Mouse (Mus musculus) Muller cell, postnatal 12 days (primary cell): ENCODE measurements around the gene Myadml2.
A peak's percentile ranks its signal among the peaks of the same experiment; 100 is the strongest.

Experiments
- DNase-seq: peaks from one replicate; pipeline ENCODE4 v3.0.0-alpha.2; 2015; ENCODE audit errors: inconsistent ontology term

Gene Myadml2

DNA sequence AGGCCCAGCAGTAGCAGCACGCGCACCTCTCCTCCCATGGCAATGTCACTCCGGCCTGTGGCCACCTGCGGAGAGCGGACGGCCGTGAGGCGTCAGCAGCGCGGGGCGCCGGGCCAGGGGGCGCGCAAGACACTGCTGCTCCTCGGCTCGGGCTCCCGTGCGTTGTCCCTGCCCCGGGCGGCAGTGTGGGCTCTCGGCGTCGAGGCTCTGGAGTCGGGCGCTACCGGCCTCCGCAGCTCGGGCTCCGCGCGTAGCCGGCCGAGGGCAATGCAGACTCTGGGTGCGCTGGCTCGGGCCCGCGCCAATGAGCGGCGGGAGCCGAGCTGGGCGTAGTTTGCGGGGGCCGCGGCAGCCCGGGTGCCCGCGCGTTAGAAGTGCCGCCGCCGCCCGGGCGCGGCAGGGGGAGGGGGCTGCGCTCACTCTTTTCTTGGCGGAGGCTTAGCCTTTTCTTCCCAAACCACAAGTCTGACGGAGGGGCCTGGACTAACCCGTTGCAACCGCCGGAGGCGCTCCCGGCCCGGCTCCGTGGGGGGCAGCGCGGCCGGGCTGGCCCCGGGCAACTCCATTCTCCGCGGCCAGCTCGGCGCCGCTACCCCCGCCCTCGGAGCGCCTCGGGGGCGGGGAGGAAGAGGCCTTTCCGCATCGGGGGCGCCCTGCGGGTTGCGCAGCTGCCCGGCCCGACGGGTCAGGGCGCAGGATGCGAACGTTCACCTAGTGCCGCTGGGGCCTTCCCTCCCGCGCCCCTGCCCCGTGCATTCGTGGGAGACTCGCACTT lies 12.5 kb upstream of the Myadml2 start:
- peak; percentile 51 for DNase-seq

DNA sequence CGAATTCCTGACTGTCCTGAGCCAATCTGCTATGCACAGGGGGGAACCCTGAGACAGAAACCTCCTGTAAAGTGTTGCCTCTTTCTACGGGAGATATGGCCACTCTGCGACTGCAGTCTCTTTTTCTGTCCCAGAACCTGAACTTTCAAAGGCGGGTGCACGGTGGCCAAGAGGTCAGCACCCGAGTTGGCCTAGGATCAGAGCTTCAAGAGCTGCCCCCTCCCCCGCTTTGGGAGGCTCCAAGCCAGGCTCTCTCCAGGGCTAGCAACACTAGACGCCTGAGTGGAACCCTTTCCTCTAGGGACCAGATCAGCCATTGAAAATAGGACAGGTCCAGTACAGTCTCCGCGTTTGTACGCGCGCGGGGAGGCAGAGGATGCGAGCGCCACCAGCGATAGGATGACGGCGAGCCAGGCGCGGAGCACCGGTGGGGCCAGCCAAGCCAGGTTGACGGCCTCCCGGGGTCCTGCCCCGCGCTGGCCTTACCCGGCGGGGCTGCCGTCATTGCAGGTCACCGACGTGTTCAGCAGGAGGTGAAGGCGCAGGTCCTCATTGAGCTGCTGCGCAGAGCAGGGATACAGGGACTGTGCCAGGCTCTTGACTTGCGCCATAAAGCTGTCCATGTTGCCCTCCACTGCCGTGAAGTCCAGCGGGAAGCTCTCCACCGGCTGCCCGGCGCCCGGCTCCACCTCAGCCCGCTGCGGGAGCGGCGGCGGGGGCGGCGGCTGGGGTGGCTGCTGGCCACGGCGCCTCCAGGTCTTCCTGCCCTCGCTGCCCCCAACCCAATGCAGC lies 11.7 kb upstream of the Myadml2 start:
- DNase-seq: no peak

DNA sequence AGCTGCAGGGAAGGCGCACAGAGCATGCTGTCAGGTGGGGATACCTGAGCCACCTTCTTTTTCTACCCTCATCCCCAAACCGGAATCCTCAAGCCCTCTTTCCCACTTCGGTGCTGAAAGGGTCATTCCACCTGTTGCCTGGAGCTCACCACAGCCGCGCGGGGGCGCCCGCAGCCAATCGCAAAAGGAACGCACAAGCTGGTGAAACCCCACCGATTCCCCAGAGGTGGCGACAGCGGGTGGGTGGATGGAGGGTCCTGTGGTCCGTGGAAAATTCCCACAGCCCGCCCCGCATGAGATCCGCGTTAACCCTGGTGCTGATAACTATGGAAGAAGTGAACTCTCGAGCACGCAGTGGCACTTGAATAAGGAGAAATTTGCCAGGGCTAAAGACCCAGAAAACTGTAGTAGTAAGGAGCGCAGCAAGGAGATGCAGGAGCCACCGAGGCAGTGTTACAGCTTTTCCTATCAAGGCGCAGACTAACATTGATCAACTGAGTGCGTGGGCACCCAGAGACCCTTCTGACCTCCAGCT lies 11.0 kb upstream of the Myadml2 start:
- peak; percentile 88 for DNase-seq

DNA sequence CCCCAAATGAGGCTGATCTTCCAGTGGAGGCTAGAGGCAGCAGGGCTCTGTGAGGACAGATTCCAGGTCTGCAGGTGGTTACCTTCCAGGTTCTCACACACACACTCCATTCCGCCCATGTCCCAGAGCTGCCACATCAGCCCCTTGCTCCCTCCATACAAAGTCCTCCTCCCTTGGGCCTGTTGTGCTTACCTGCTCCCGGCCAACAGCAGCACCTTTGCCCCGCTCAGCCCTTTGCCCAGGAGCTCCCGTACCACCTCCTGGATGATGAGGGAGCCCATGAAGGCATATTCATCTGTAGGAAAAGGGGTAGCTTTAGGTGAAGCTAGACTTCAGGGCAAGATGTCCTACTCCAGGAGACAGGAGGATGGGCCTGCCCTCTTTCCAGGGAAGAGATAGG lies 9.3 kb upstream of the Myadml2 start:
- no peak for DNase-seq

DNA sequence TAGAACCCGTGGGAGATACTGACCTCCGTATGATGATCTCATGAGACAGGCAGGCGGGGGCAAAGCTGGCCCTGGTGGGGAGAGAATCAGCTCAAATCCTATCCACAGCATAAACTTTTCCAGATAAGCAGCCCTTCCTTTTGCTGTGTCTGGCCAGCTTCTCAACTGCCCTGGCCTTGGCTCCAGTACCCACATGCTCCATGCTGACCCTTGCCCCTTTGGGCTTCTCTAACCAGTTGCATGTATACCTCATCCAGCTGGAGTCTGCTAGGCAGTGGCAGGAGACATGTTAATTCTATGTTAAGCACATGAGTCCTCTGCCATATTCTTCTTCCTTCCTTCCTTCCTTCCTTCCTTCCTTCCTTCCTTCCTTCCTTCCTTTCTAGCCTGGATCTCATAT lies 6.8 kb upstream of the Myadml2 start:
- no peak for DNase-seq

DNA sequence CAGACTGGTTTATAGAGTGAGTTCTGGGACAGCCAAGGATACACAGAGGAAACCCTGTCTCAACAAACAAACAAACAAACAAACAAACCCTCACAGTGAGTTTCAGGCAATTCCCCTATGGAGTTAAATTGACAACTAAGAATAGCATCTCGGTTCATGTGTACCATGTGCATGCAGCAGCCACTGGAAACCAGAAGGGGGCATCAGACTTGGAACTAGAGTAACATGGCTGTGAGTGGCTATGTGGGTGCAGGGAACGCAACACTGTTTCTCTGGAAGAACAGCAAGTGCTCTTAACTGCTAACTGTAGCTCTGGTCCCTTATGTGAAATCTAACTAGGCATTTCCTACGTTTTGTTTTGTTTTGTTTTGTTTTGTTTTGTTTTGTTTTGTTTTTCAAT lies 3.9 kb upstream of the Myadml2 start:
- no peak for DNase-seq

DNA sequence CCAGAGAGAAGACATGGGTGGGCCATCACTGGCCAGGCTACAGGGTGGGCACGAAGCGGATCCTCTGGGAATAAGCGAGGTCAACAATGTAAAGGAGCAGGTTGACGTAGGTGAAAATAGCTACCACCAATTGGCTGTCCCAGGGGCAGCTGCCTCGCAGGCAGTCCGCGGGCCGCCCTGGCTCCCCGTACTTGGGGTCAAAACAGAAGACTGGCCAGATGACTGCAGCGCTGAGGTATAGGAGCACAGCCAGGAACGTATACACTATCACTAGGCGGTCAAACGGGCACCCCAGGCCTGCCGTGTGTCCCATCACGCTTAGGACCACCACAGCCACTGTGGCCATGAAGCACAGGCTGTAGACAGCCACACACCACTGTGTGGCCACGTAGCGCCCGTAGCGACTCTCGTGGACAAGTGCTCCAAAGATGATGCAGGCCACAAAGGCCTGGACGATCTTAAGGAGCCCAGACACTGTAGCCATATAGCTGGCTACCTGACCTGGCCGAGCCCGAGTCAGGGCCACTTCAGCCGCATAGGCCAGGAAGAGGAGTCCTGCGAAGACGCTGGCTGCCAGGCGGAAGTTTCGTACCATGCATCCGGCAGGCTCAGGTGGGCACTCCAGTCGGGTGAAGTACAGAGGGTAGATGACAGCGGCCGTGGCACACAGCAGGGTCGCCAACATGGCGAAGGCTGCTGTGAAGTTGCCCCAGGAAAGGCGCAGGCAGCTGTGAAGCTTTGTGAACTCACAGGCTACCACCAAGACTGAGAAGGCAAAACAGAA lies 719 bp downstream of the Myadml2 start:
- no peak for DNase-seq

DNA sequence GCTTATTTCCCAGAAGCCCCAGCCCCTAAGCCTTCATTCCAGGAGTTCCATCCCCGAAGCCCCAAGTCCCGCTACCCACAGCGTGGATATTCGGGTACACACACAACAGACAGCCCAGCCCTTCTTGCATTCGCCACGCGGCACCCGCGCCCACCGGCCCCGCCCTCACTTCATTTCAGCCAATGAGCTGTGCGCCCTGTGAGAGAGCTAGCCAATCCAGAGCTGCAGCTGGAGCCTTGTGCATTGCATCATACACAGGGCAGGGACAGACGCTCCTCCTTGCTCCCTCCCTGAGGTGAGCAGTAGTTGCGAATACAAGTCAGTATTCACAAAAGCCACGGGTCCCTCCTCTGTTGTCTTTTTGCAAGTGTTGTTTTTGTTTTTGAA lies 4.4 kb downstream of the Myadml2 start, which contains the start of gene Pycr1:
Pycr1 (minus strand) TSS at position 169 of the 387 bp plus-strand sequence.
- peak; percentile 96 for DNase-seq

DNA sequence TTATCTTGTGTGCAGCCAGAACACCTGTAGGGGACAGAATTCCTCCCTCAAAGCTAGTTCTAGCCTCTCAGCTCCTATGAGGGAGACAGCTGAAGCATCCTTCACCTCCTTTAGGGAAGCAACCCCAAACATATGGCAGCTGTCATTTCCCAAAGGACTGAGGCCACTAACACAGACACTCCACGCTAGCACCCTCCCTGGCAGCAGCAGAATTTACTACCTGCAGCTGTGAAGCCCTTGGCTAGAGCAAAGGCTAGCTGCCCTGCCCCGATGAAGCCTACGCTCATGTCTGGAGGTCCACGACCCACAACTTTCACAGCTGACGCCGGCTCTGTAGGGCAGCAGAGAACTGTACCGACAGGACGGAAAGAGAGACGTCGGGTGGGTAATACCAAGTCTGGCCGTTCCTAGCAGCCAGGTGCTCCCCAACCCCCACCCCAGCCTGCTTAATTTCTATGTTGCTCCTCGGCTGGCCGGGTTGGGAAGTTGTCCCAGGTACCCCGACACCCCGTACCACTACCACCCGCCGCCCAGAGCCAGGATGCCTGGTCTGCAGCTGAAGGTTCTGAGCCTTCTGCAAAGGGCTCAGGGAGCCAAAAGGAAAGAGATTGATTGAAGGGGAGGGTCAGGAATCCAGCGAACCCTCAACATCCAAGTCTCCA lies 4.9 kb downstream of the Myadml2 start:
- DNase-seq: no peak

DNA sequence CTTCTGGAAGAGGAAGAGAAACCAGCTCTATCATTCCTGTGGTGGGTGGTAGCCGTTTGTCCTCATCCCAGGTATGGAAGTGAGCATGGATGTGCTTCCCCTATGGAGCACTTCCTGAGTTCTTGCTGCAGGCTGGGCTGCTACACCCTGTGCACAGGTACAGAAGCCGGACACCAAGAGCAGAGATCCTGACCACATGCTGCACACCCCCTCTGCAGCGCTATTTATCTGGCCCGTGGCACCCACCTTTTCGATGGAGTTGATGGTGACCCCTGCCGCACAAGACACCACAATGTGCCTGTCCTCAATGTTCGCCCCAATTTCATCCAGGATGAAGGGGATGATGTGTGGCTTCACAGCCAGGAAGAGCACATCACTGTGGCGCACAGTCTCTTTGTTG lies 6.1 kb downstream of the Myadml2 start:
- no peak for DNase-seq

DNA sequence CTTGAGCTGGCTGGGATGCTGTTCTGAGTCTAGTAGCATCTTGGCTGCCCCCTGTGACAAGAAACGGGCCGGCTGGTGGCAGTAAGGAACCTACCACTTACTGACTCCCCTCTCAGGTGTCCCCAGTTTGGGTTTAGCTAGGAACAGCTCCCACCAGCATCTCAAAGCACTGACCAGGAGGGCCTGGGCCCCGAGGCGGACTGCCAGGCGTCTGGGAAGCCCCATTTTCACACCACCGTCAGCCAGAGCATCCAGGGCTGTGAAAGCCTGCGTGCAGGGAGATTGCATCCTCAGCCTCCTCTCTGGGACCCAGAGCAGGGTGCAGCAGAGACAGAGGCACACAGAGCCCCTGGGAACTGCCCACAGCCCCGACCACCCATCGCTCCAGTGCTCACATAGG lies 6.7 kb downstream of the Myadml2 start:
- DNase-seq: no peak

DNA sequence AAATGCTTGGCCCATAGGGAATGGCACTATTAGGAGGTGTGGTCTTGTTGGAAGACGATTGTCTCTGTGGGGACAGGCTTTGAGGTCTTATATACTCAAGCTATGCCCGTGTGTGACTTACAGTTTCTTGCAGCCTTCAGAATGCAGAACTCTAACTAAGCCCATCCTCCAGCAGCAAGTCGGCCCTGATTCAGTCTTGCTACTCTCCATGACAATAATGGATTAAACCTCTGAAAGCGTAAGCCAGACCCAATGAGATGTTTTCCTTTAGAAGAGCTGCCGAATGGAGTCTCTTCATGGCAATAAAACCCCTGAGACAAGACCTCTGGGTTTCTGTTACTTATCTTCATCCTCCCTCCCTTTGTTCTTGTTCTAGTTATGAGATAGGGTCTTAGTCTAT lies 13.1 kb downstream of the Myadml2 start:
- DNase-seq: no peak

DNA sequence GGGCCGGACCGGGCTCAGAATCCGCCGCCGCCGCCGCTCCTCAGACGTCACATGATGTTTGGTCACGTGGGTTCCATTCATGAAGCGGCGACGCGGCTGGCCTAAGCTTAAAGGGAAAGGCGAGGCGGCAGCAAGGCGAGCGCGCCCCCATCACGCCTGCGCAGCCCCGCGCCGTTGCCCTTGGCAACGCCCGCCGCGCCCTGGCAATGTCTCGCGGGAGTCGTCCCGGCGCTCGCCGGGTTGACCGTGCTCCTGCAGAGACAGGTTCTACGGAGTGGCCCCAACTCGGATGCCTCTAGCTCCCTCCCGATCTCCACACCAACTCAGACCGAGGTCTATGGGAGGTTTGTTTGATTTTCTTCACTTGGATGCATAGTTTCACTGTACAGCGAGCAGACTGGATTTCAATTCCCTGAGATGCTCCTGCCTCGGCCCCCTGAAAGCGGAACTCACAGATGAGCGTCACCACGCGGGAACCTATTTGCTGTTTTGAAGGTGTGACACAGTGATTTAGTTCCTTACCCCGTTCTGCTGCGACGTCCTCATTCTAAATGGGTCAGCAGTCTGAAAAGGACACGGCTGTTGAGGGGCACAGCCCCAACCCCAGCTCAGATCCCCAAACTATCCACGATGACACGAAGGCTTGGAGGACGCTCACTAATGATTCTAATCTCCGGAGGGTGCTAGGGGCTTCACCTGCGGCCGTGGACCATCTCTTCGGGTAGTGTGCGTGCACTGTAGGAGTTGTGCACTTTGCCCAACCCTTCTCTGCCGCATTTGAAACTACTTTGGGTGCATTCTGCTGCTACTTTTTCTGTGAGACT lies 14.2 kb downstream of the Myadml2 start, which contains the start of gene Mafg:
Mafg (minus strand) TSS at position 81 of the 824 bp plus-strand sequence.
- peak; percentile 95 for DNase-seq

DNA sequence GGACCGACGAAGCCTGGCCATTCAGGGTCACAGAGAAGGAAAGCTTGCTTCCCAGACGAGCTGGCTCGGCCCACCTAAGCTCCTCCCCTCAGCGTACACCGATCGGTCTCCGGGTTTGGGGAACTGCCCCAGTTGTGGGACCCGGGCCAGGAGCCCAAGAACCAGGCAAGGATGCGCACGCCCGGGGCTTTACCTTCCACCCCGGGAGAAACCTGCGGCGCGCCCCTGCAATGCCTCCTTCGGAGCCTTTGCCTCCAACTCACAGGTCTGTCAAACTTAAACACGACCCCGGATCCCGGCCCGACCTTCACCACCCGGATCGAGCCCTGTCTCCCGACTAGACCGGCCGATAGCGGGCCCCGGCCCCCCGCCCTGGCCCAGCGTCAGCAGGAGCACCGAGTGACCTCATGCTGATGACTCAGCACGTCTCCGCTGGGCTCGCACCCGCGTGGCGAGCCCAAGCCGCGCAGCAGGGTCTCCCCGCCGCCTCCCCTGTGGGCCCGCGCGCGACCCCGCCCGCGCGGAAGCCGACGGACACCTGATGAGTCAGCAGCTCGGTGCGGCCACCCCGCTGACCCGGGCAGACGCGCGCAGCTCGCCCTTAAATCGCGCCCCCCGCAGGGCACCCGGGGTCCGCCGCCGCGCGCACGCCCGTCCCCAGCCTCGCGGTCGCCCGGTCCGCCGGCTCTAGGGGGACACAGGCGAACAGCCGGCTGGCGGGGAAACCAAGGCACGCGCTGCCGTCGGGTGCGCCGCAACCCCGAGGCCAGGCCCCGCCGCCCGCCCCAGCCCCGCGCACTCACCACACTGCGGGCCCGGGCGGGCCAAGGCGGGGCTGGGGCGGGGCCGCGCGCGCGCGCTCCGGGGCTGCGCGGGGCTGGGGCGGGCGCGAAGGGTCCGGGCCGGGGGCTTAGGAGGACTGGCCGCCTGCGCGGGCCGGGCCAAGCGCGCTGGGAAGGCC lies 15.1 kb downstream of the Myadml2 start:
- DNase-seq: peak; percentile 88

DNA sequence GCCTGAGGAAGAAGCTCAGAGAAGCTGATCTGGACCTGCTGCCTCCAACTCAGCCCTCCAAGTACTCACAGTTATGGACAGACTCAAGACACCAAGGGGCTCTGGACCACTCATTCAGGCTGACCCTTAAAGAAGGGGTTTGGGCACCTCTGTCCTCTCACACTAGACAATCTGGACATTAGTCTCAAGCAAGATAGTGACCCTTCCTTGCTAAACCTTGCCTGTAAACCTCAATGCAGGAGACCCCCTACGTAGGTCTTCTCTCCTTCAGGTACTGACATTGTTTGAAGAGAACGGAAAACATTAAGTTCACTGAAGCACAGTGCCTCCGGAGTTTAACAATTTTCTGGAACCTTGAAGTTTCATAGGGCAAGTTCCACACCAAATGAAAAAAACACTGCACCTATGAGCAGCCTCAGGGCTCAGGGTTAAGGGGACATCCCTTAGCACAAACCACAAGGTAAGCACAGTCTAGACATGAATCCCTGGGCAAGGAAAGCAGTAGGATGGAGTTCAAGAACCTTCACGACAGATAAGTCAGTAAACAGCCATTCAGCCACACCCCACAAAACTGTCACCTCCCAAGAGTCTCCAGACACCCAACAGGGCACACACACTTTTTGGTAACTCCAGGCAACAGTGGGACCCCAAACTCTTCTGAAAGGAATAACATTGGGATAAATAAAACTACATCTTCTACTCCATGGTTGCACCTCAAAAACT lies 16.1 kb downstream of the Myadml2 start:
- DNase-seq: no peak

DNA sequence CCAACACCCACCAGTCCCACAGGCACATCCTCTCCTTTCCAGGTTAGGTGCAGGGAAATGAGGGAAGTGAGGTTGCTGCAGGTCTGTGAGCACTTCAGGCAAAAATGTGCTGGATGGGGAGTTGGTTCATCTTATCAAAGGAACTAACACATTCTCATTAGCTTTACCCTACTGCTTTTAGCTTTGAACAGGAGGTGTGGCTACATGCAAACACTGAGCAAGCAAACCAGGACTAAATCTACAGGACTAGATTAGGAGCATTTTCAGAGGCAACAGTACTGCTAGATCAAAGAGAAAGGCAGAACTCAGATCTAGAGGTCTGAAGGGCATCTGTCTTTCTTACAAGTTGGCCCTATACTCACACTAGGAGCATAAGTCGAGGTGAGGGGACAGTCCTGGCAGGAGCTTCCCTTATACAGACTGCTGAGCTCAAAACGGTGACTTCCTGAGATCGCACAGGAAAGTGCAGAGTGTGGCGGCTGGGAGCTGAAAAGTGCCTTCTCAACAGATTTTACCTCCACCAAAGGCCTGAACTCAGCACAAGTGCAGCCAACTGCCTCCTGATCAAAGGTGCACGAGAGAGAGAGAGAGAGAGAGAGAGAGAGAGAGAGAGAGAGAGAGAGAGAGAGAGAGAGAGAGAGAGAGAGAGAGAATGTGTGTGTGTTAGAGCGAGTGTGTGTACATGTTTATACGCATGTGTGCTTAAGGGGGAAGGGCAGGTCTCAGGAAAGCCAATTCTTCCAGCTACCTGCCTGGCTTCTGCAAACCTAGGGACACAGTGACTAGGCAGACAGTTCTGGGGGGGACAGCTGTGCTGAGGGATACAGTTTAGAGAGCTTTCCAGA lies 16.9 kb downstream of the Myadml2 start:
- no peak for DNase-seq

DNA sequence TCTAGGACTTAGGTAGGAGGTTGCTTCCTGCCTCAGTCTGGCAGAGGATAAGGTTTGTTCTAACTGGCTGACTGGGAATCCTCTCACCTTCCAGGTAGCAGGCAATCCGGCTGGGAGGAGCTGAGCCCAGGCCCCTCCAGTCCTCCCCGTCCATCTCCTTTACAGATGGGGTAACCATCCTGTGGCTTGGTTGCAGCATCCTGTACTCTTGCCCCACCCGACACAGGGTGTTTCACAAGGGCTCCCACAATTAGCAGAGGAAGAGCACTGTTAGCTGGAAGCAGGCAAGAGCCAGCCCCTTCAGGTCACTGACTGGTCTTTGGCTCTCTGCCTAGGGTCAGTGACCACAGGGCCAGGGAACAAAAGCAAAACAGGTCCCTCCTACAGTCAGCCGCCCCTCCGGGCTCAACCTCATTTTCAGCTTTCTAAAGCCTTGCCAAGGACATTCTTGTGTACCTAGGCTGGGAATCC lies 17.5 kb downstream of the Myadml2 start:
- peak; percentile 82 for DNase-seq

DNA sequence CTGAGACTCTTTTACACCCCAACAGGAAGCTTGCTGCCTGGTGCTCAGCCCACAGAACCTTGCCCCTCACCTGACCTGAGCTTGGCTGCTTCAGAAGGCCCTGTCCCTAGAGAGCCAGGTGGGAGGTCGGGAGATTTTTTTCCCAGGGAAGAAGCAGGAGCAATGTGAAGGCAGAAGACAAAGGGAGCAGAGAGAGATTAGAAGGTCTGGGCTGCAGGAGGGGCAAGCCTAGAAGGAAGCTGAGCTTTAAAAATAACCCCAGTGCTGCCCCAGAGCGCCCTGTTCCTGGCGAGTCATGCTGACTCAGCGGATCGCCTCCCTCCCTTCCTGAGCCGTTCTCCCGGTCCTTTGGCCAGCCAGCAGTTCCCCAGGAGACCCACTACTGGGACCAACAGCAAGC lies 18.0 kb downstream of the Myadml2 start:
- peak; percentile 46 for DNase-seq
